Mouse (Mus musculus): Measurements from ENCODE around the gene Hist1h1a. TPM values are rescaled to one million over a fixed set of nuclear protein-coding genes. Genes with fewer than 3 reads are reported as not detected.
A peak's percentile ranks its signal among the peaks of the same experiment; 100 is the strongest.

Hist1h1a gene
- polyA plus RNA-seq, 1 experiment from 2014 or later: 0.76 TPM

- no peaks in the 10 kb centered on the region for H3K9me3 ChIP-seq (replicated peaks)
- peaks cover 17% of the 10 kb centered on the region for H3K4me1 ChIP-seq (replicated peaks)
- 11% methylated on average over 6 of the region's 6 CpGs for WGBS
- no peaks in the 10 kb centered on the region for H3K27me3 ChIP-seq
- ATAC-seq (replicated peaks; ENCODE audit: insufficient number of reproducible peaks, insufficient read depth, low FRiP score, low read depth): no peak
- H3K36me3 ChIP-seq: no peaks in the 10 kb centered on the region
- H3K9ac ChIP-seq: peak overlapping the region; percentile 52
- peak overlapping the region; percentile 68 for H3K27ac ChIP-seq
- H3K4me3 ChIP-seq: peak overlapping the region; percentile 41
- H3K4me2 ChIP-seq: peak overlapping the region; percentile 79
Observed at GRCm38 (mm10) chr13:23752742-23753172, 10.7 kb upstream of the Hist1h1a start.

DNA sequence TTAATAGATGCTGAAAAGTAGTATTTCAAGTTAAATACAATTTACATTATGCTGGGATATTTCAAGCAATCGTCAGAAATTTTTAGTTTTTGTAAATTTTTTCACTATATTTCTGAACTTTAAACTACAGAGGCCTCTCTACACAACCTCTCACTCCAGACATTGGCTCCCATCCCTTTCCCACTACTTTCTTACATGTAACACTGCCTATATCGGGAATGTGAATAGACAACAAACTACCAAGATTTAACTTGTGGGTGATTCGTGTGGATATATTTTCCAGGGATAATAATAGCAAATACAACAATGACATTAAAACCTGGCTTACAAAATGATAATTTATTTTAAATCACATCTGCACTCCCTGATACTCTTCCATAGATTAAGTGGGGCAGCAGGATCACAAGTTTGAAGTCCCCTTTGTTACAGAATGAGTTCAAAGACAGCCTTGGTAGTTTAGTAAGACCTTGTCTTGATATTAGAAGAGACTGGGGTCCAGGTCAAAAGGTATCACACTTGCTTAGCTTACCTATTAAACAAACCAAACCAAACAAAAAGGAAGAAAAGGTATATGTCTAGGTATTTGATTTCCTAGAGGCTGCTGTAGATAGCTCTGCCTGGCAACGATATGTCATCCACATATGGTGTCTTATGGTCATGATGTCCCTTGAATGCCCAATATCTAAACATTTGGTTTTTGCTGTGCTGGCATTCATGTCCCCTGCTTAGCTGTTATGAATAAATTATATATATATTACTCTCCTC, 10.0 kb upstream of the Hist1h1a start:
- Histone ChIP-seq H3K9ac (no peak overlapping the region), H3K4me2 (peak overlapping the region; percentile 79), H3K4me3 (no peak overlapping the region), H3K4me1 (replicated peaks) (peaks cover 13% of the 10 kb centered on the region), H3K36me3 (no peaks in the 10 kb centered on the region), H3K27ac (peak overlapping the region; percentile 3; the same call in 1 of the 2 replicates), H3K27me3 (no peaks in the 10 kb centered on the region), H3K9me3 (replicated peaks) (no peaks in the 10 kb centered on the region)
- WGBS: 57% methylated on average over 4 of the region's 4 CpGs
- no peak for ATAC-seq (replicated peaks; ENCODE audit: insufficient number of reproducible peaks, insufficient read depth, low FRiP score, low read depth)

DNA sequence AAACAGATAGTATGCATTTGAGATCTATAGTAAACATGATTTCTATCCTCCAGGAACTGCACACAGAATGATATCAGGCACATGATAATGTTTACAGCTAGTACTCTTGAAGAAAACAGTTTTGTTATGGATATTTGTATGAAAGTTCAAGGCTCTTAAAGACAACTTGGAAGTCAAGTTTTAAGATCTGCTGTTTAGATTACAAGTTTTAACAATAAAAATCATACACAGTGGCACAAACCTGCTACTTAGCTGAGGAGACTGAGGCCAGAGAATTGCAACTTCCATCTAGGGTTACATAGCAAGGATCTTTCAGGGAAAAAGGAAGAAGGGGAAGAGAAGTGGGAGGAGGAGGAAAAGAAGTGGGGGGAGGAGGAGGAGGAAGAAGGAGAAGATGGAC, 8.5 kb upstream of the Hist1h1a start:
- Histone ChIP-seq H3K27me3 (no peaks in the 10 kb centered on the region), H3K27ac (no peak overlapping the region), H3K4me2 (no peak overlapping the region), H3K9ac (no peak overlapping the region), H3K4me1 (replicated peaks) (peaks cover 15% of the 10 kb centered on the region), H3K36me3 (no peaks in the 10 kb centered on the region), H3K9me3 (replicated peaks) (no peaks in the 10 kb centered on the region), H3K4me3 (no peak overlapping the region)
- no peak for ATAC-seq (replicated peaks; ENCODE audit: insufficient number of reproducible peaks, insufficient read depth, low FRiP score, low read depth)

- peak within 1 kb of the TSS; percentile 73 for H3K4me2 ChIP-seq
- WGBS: 0% methylated on average over 16 of the region's 22 CpGs
- H3K4me1 ChIP-seq (replicated peaks): peaks cover 23% of the 10 kb centered on the region
- no peaks in the 10 kb centered on the region for H3K9me3 ChIP-seq (replicated peaks)
- no peaks in the 10 kb centered on the region for H3K27me3 ChIP-seq
- H3K4me3 ChIP-seq: peak within 1 kb of the TSS; percentile 48
- H3K9ac ChIP-seq: peak within 1 kb of the TSS; percentile 60
- peak within 1 kb of the TSS; percentile 86 for H3K27ac ChIP-seq
- peak; percentile 72 for ATAC-seq (replicated peaks; ENCODE audit: insufficient number of reproducible peaks, insufficient read depth, low FRiP score, low read depth)
- H3K36me3 ChIP-seq: no peaks in the 10 kb centered on the region
Observed at GRCm38 (mm10) chr13:23756790-23757189, 6.7 kb upstream of the Hist1h1a start, which contains the start of gene Hist1h4b. Hist1h4b (plus strand) TSS chr13:23757013.

- peak overlapping the region; percentile 73 for H3K4me2 ChIP-seq
- H3K9ac ChIP-seq: peak overlapping the region; percentile 60
- WGBS: 4% methylated on average over 18 of the region's 23 CpGs
- H3K36me3 ChIP-seq: no peaks in the 10 kb centered on the region
- H3K4me1 ChIP-seq (replicated peaks): peaks cover 23% of the 10 kb centered on the region
- no peaks in the 10 kb centered on the region for H3K27me3 ChIP-seq
- no peaks in the 10 kb centered on the region for H3K9me3 ChIP-seq (replicated peaks)
- 0 out of 2 replicates have a peak, but pooled peaks have one; percentile 0 for ATAC-seq (replicated peaks; ENCODE audit: insufficient number of reproducible peaks, insufficient read depth, low FRiP score, low read depth)
- peak overlapping the region; percentile 48 for H3K4me3 ChIP-seq
- peak overlapping the region; percentile 86 for H3K27ac ChIP-seq
Observed at GRCm38 (mm10) chr13:23757211-23757773, 6.2 kb upstream of the Hist1h1a start.

GRCm38 (mm10) chr13:23757921-23758320, 5.5 kb upstream of the Hist1h1a start:
- Histone ChIP-seq H3K27ac (no peak overlapping the region), H3K4me2 (peak overlapping the region; percentile 73; the same call in 1 of the 2 replicates)
- ATAC-seq (replicated peaks; ENCODE audit: insufficient number of reproducible peaks, insufficient read depth, low FRiP score, low read depth): no peak

GRCm38 (mm10) chr13:23759251-23759771, 4.2 kb upstream of the Hist1h1a start:
- Histone ChIP-seq H3K9me3 (replicated peaks) (no peaks in the 10 kb centered on the region), H3K4me3 (no peak overlapping the region), H3K9ac (no peak overlapping the region), H3K27ac (no peak overlapping the region), H3K4me1 (replicated peaks) (peaks cover 32% of the 10 kb centered on the region), H3K27me3 (no peaks in the 10 kb centered on the region), H3K36me3 (no peaks in the 10 kb centered on the region), H3K4me2 (no peak overlapping the region)
- no peak for ATAC-seq (replicated peaks; ENCODE audit: insufficient number of reproducible peaks, insufficient read depth, low FRiP score, low read depth)
- WGBS: 83% methylated on average over 3 of the region's 3 CpGs

More at GRCm38 (mm10) chr13:23757921-23758320, 5.5 kb upstream of the Hist1h1a start:
- Histone ChIP-seq H3K9ac (no peak overlapping the region), H3K36me3 (no peaks in the 10 kb centered on the region), H3K27me3 (no peaks in the 10 kb centered on the region), H3K4me3 (no peak overlapping the region), H3K9me3 (replicated peaks) (no peaks in the 10 kb centered on the region), H3K4me1 (replicated peaks) (peaks cover 22% of the 10 kb centered on the region)
- WGBS: 53% methylated on average over 3 of the region's 3 CpGs

DNA sequence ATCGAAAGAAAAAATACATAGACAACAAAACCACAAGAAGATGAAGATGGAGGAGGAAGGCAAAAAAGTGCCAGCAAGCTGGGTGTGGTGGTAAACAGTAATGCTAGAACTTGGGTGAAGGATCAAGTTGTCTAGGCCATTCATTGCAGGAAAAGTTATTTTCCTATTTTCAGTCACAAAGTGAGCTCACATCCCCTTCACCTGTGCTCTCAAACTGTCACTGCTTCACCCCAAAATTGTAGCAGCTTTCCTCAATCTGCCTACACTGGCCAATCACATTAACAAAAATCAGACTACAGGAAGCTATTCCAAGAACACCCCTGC, 3.6 kb upstream of the Hist1h1a start:
- no peak overlapping the region for H3K9ac ChIP-seq
- WGBS: 61% methylated on average over 1 of the region's 1 CpGs

DNA sequence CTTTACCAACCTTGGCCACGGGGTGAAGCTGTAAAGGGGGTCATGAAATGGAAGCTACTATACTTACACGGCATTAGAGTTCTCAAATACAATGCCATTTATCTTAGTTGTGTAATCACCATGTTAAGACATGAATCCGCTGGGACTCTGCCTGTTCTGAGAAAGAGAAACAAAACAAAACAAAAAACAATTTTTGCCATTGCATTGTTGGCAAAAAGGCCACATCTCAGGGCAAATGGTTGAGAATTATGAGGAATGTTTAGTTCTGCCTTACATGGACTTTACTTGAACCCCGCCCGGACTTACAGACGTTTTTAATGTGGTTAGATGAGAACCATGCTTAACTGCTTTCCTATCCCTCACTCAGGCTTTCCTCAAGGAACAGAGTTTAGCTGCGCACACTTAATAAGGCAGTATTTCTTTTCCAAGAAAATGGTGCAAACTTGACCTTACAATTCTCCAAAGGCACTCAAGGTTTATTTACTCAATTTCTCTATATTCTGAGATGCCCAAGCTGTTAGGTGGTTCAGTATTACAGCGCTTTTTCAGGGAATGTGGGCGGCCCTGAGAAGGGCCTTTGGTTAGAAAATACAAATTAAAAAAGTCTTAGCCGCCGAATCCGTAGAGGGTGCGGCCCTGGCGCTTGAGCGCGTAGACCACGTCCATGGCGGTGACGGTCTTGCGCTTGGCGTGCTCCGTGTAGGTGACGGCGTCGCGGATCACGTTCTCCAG, 3.1 kb upstream of the Hist1h1a start:
- Histone ChIP-seq H3K9ac (peak overlapping the region; percentile 53), H3K4me3 (peak overlapping the region; percentile 68), H3K36me3 (no peaks in the 10 kb centered on the region), H3K4me2 (peak overlapping the region; percentile 92), H3K9me3 (replicated peaks) (no peaks in the 10 kb centered on the region), H3K4me1 (replicated peaks) (peaks cover 34% of the 10 kb centered on the region), H3K27ac (peak overlapping the region; percentile 95), H3K27me3 (no peaks in the 10 kb centered on the region)
- ATAC-seq (replicated peaks; ENCODE audit: insufficient number of reproducible peaks, insufficient read depth, low FRiP score, low read depth): no peak
- WGBS: 2% methylated on average over 23 of the region's 27 CpGs

More for the DNA sequence above, 3.6 kb upstream of the Hist1h1a start:
- Histone ChIP-seq H3K36me3 (no peaks in the 10 kb centered on the region), H3K27me3 (no peaks in the 10 kb centered on the region), H3K4me3 (peak overlapping the region; percentile 68; the same call in 1 of the 2 replicates), H3K27ac (peak overlapping the region; percentile 95), H3K4me1 (replicated peaks) (peaks cover 34% of the 10 kb centered on the region), H3K4me2 (peak overlapping the region; percentile 92), H3K9me3 (replicated peaks) (no peaks in the 10 kb centered on the region)
- ATAC-seq (replicated peaks; ENCODE audit: insufficient number of reproducible peaks, insufficient read depth, low FRiP score, low read depth): no peak

- ATAC-seq (replicated peaks; ENCODE audit: insufficient number of reproducible peaks, insufficient read depth, low FRiP score, low read depth): peak; percentile 79
- Histone ChIP-seq H3K4me3 (peak within 1 kb of the TSS; percentile 68), H3K27ac (peak within 1 kb of the TSS; percentile 95), H3K36me3 (no peaks in the 10 kb centered on the region), H3K9me3 (replicated peaks) (no peaks in the 10 kb centered on the region), H3K4me2 (peak within 1 kb of the TSS; percentile 92), H3K27me3 (no peaks in the 10 kb centered on the region), H3K4me1 (replicated peaks) (peaks cover 34% of the 10 kb centered on the region), H3K9ac (peak within 1 kb of the TSS; percentile 53)
- under 1% methylated on average over 63 of the region's 72 CpGs for WGBS
Observed at GRCm38 (mm10) chr13:23760972-23761864, 2.2 kb upstream of the Hist1h1a start, which contains the start of gene Hist1h4a. Hist1h4a (minus strand) TSS chr13:23761230.

Measured in heart, embryonic 15.5 days (tissue).